Mouse (Mus musculus): ENCODE data around the gene Vstm2l. TPM values are rescaled to one million over a fixed set of nuclear protein-coding genes. Genes with fewer than 3 reads are reported as not detected.
A peak's percentile ranks its signal among the peaks of the same experiment; 100 is the strongest.

Vstm2l gene
- polyA plus RNA-seq, 1 experiment from 2014 or later: 1.4 TPM

DNA sequence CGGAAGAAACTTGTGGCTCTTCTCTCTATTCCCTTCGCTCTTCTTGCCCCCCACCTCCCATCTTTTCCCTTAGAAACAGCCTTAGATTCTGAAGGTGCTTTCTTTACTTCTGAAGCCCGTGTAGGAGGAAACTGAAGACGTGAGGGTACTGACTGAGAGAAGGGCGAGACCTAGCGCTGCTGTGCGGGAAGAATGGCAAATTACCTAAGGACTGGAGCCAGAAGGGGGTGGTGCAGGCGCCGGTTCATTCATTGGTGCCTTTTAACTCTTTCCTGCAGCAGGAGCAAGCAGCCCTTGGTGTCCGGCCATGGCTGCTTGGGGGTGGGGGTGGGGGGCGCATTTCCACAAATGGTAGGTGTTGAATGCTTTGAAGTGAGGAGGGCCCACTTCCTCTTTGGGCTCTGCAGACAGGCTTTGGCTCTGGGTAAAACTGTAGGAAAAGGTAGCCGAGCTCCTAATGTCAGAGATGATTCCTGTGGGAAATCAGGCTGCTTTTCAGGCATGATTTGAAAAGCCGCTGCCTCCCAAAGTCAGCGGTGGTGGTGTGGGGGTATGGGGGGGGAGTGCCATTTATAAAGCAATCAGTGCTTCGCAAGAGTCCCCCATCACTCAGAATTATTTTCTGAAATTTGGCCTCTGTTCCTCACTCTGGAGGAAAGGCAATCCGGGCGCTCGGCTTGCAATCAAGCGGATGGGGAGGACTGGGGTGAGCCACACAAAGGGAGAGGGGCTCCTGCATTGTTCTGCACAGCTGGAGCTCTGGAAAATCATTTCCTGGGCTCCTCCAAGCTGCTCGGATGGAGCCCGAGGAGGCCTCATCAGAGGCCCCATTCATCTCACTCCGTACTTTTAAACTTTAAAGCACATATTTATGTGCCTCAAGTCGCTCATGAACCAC is 60.4 kb downstream of the Vstm2l start:
- peak; percentile 20 for DNase-seq (ENCODE audit: low spot score)
- H3K27ac ChIP-seq (replicated peaks; ENCODE audit: low read depth, low read length): no peak overlapping the region

DNA sequence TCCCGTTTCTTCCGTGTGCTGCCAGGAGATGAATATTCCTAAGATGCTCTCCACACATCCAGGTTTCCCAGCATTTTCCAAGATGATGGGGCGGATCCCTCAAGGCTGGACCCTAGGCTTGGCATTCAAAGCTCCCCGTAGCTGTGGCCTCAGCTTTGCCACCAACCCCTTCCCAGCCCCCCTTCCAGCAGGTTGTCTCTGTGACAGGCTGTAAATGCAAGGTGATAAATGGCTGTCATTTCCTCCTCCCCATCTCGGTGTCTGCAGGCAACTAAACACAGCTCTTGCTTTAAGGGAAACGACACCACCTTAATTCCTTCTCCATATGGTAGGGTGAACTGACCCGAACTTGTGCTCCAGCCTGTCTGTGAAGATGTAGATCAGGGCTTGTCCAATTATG is 61.1 kb downstream of the Vstm2l start:
- DNase-seq (ENCODE audit: low spot score) (no peak), ATAC-seq (ENCODE audit: low read depth) (no peak)
- H3K27me3 ChIP-seq (replicated peaks; ENCODE audit: control insufficient read depth, insufficient read depth, low read length): 0 out of 2 replicates have a peak, but pooled peaks cover 5% of the 10 kb centered on the region
- H3K4me3 ChIP-seq (ENCODE audit: low read depth, low read length): no peak overlapping the region
- WGBS: 6% methylated on average over 7 of the region's 7 CpGs
- peaks cover 11% of the 10 kb centered on the region; the same call in 1 of the 2 replicates for H3K4me1 ChIP-seq (ENCODE audit: control insufficient read depth, insufficient read depth, low read length)
- 0 out of 2 replicates have a peak overlapping the region, but pooled peaks have one; percentile 35 for H3K4me2 ChIP-seq (ENCODE audit: low read depth, low read length)
- no peaks in the 10 kb centered on the region for H3K36me3 ChIP-seq (ENCODE audit: control insufficient read depth, insufficient read depth, low read length)
- no peaks in the 10 kb centered on the region for H3K9me3 ChIP-seq (ENCODE audit: control insufficient read depth, low read length)
- no peak overlapping the region for H3K27ac ChIP-seq (replicated peaks; ENCODE audit: low read depth, low read length)
- H3K9ac ChIP-seq (ENCODE audit: low read depth, low read length): no peak overlapping the region

More for the DNA sequence above, 60.4 kb downstream of the Vstm2l start:
- no peak overlapping the region for H3K9ac ChIP-seq (ENCODE audit: low read depth, low read length)
- H3K27me3 ChIP-seq (replicated peaks; ENCODE audit: control insufficient read depth, insufficient read depth, low read length): 0 out of 2 replicates have a peak, but pooled peaks cover 5% of the 10 kb centered on the region
- ATAC-seq (ENCODE audit: low read depth): no peak
- WGBS: 3% methylated on average over 22 of the region's 23 CpGs
- H3K4me1 ChIP-seq (ENCODE audit: control insufficient read depth, insufficient read depth, low read length): peaks cover 11% of the 10 kb centered on the region; the same call in 1 of the 2 replicates
- no peak overlapping the region for H3K4me3 ChIP-seq (ENCODE audit: low read depth, low read length)
- H3K9me3 ChIP-seq (ENCODE audit: control insufficient read depth, low read length): no peaks in the 10 kb centered on the region
- H3K4me2 ChIP-seq (ENCODE audit: low read depth, low read length): peak overlapping the region; percentile 35; the same call in 1 of the 2 replicates
- H3K36me3 ChIP-seq (ENCODE audit: control insufficient read depth, insufficient read depth, low read length): no peaks in the 10 kb centered on the region

DNA sequence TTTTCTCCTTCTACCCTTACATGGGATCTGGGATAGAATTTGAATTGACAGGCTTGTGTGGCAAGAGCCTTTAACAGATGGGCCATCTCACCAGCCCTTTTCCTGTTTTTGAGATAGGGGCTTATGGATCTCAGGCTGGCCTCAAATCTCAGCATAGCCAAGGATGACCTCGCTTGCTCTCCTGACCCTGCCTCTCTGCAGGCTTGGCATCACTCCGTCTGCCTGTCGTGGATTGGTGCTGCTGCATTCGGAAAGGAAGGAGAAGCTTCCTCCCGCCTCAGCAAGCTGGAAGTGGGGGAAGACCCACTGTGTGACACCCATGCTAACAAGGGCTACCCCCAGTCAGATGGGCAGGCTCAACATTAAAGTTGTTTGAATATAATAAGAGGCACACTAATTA is 64.8 kb downstream of the Vstm2l start:
- WGBS: 68% methylated on average over 5 of the region's 5 CpGs

DNA sequence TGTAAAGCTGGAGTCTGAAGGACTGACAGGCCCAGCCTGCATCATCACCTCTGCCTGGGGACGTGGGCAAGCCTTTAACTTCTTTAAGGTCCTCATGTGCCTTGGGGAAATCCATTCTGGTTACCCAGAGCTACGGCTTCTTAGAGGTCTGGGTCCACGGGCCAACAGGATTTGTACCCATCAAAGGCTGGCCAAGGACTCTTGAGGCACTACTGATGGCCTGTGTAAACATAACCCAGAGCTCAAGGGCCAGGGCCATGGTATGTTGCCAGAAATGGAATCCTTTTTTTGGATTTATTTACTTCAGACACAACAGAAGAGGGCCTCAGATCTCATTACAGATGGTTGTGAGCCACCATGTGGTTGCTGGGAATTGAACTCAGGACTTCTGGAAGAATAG is 68.3 kb downstream of the Vstm2l start:
- H3K9me3 ChIP-seq (ENCODE audit: control insufficient read depth, low read length): no peaks in the 10 kb centered on the region
- no peak for ATAC-seq (ENCODE audit: low read depth)
- no peak overlapping the region for H3K4me3 ChIP-seq (ENCODE audit: low read depth, low read length)
- no peak for DNase-seq (ENCODE audit: low spot score)
- no peak overlapping the region for H3K4me2 ChIP-seq (ENCODE audit: low read depth, low read length)
- H3K27me3 ChIP-seq (replicated peaks; ENCODE audit: control insufficient read depth, insufficient read depth, low read length): no peaks in the 10 kb centered on the region
- H3K9ac ChIP-seq (ENCODE audit: low read depth, low read length): no peak overlapping the region
- WGBS: 82% methylated on average over 3 of the region's 3 CpGs
- peaks cover 20% of the 10 kb centered on the region for H3K36me3 ChIP-seq (ENCODE audit: control insufficient read depth, insufficient read depth, low read length)
- H3K4me1 ChIP-seq (ENCODE audit: control insufficient read depth, insufficient read depth, low read length): no peaks in the 10 kb centered on the region
- no peak overlapping the region for H3K27ac ChIP-seq (replicated peaks; ENCODE audit: low read depth, low read length)

More for the DNA sequence above, 64.8 kb downstream of the Vstm2l start:
- no peaks in the 10 kb centered on the region for H3K9me3 ChIP-seq (ENCODE audit: control insufficient read depth, low read length)
- no peak for ATAC-seq (ENCODE audit: low read depth)
- peaks cover 11% of the 10 kb centered on the region; the same call in 1 of the 2 replicates for H3K4me1 ChIP-seq (ENCODE audit: control insufficient read depth, insufficient read depth, low read length)
- no peak overlapping the region for H3K4me2 ChIP-seq (ENCODE audit: low read depth, low read length)
- no peak overlapping the region for H3K9ac ChIP-seq (ENCODE audit: low read depth, low read length)
- H3K27ac ChIP-seq (replicated peaks; ENCODE audit: low read depth, low read length): no peak overlapping the region
- peaks cover 15% of the 10 kb centered on the region for H3K36me3 ChIP-seq (ENCODE audit: control insufficient read depth, insufficient read depth, low read length)
- DNase-seq (ENCODE audit: low spot score): no peak
- 0 out of 2 replicates have a peak, but pooled peaks cover 5% of the 10 kb centered on the region for H3K27me3 ChIP-seq (replicated peaks; ENCODE audit: control insufficient read depth, insufficient read depth, low read length)
- H3K4me3 ChIP-seq (ENCODE audit: low read depth, low read length): no peak overlapping the region

DNA sequence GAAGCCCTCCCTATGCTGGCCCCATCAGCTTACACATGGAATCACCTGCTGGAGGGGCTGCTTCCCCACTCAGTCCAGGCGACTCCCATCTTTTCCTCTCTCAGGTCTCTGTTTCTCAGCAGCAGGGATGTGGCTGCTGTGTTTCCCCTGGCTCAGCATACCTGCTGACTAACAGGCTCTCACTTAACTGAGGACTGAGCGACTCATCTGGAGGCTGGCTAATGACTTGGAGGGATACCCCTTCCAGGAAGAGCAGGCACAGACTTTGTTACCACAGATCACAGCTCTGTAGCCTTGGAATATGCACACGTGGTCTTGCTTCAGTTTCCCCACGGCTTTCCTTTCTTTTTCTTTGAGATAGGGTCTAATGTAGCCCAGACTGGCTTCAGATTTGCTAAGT is 68.8 kb downstream of the Vstm2l start:
- Histone ChIP-seq H3K9me3 (ENCODE audit: control insufficient read depth, low read length) (no peaks in the 10 kb centered on the region), H3K27me3 (replicated peaks; ENCODE audit: control insufficient read depth, insufficient read depth, low read length) (no peaks in the 10 kb centered on the region), H3K4me2 (ENCODE audit: low read depth, low read length) (no peak overlapping the region), H3K4me3 (ENCODE audit: low read depth, low read length) (no peak overlapping the region), H3K4me1 (ENCODE audit: control insufficient read depth, insufficient read depth, low read length) (no peaks in the 10 kb centered on the region), H3K9ac (ENCODE audit: low read depth, low read length) (no peak overlapping the region), H3K36me3 (ENCODE audit: control insufficient read depth, insufficient read depth, low read length) (peaks cover 26% of the 10 kb centered on the region), H3K27ac (replicated peaks; ENCODE audit: low read depth, low read length) (no peak overlapping the region)
- 83% methylated on average over 4 of the region's 4 CpGs for WGBS
- no peak for DNase-seq (ENCODE audit: low spot score)
- ATAC-seq (ENCODE audit: low read depth): no peak

DNA sequence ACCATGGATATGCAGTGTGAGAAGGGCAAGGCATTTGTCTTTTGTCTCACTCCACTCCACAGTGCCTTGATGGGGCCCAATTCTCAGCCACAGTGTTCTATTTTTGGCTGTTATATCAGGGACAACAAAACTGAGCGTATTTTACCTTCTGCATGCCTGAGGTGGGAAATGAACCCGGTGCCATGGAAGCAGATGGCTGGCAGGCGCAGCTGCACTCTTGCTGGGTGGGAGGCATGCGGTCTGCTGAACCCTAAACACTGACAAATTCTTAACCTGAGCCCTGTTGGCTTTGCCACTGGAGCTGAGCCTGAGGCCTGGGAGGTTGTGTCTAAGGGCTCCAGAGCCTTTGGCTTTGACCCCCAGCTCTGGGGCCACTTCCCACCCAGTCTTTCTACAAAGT is 71.2 kb downstream of the Vstm2l start:
- DNase-seq (ENCODE audit: low spot score) (no peak), ATAC-seq (ENCODE audit: low read depth) (no peak)
- no peak overlapping the region for H3K27ac ChIP-seq (replicated peaks; ENCODE audit: low read depth, low read length)
- H3K9me3 ChIP-seq (ENCODE audit: control insufficient read depth, low read length): no peaks in the 10 kb centered on the region
- H3K9ac ChIP-seq (ENCODE audit: low read depth, low read length): no peak overlapping the region
- H3K36me3 ChIP-seq (ENCODE audit: control insufficient read depth, insufficient read depth, low read length): peaks cover 28% of the 10 kb centered on the region
- H3K4me2 ChIP-seq (ENCODE audit: low read depth, low read length): no peak overlapping the region
- no peaks in the 10 kb centered on the region for H3K4me1 ChIP-seq (ENCODE audit: control insufficient read depth, insufficient read depth, low read length)
- H3K27me3 ChIP-seq (replicated peaks; ENCODE audit: control insufficient read depth, insufficient read depth, low read length): no peaks in the 10 kb centered on the region
- 87% methylated on average over 4 of the region's 4 CpGs for WGBS
- no peak overlapping the region for H3K4me3 ChIP-seq (ENCODE audit: low read depth, low read length)

DNA sequence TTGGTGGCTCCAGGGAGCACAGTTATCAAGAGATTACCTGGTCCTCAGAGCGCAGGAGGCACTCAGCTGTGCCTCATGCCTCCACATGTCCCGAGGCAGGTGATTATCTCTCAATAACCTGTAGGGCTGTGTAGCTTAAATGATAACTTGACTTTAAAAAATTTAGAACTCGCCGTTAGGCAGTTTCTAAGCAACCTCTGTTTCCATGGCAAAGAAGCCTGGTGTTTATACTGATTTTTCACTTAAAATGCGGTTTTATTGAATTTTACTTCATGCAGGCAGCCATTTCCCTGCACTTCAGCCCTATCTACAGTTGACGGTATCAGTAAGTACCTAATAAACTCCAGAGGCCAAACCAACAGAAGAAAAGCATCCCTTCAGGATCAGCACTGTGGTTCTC is 71.8 kb downstream of the Vstm2l start:
- 84% methylated on average over 6 of the region's 6 CpGs for WGBS
- ATAC-seq (ENCODE audit: low read depth) (no peak), DNase-seq (ENCODE audit: low spot score) (no peak)
- H3K9ac ChIP-seq (ENCODE audit: low read depth, low read length): no peak overlapping the region
- H3K9me3 ChIP-seq (ENCODE audit: control insufficient read depth, low read length): no peaks in the 10 kb centered on the region
- peaks cover 28% of the 10 kb centered on the region for H3K36me3 ChIP-seq (ENCODE audit: control insufficient read depth, insufficient read depth, low read length)
- H3K27me3 ChIP-seq (replicated peaks; ENCODE audit: control insufficient read depth, insufficient read depth, low read length): no peaks in the 10 kb centered on the region
- no peak overlapping the region for H3K4me2 ChIP-seq (ENCODE audit: low read depth, low read length)
- no peak overlapping the region for H3K4me3 ChIP-seq (ENCODE audit: low read depth, low read length)
- no peaks in the 10 kb centered on the region for H3K4me1 ChIP-seq (ENCODE audit: control insufficient read depth, insufficient read depth, low read length)
- H3K27ac ChIP-seq (replicated peaks; ENCODE audit: low read depth, low read length): no peak overlapping the region

DNA sequence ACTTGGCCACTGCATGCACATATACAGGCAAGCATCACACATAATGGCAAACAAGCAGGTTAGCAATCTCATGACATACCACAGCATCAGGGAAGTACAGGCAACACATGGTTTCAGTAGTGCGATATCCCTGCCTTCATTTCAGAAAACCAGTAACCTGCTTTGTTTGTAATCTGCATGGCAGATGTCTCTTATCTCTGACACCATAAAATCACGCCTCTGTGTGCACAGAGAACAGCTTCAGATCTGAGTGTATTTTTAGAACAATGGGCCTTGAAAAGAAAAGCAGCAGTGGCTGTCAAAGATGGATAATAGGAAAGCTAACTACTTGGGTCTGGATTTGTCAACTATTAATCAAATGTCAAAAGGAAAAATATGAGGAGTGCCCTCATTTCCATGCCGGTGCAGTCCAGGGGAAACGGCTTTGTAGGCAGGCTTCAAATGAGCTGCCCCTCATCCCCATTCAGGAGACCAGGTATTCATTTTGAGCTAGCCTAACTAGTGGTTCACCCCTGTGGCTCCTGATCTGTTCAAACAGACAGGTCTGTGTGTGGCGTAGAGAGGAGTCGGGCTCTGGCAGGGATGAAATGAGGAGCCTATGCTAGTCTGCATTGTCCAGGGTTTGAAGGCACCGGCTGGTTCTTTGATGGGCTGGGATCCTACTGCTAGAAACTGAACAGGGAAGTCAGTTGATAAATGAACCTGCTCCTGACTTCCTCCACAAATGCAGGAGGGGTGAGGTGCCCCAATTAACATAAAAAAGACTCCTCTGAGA is 74.2 kb downstream of the Vstm2l start:
- no peak overlapping the region for H3K4me2 ChIP-seq (ENCODE audit: low read depth, low read length)
- no peaks in the 10 kb centered on the region for H3K9me3 ChIP-seq (ENCODE audit: control insufficient read depth, low read length)
- H3K36me3 ChIP-seq (ENCODE audit: control insufficient read depth, insufficient read depth, low read length): peaks cover 36% of the 10 kb centered on the region
- no peak overlapping the region for H3K4me3 ChIP-seq (ENCODE audit: low read depth, low read length)
- ATAC-seq (ENCODE audit: low read depth): no peak
- H3K9ac ChIP-seq (ENCODE audit: low read depth, low read length): no peak overlapping the region
- H3K4me1 ChIP-seq (ENCODE audit: control insufficient read depth, insufficient read depth, low read length): no peaks in the 10 kb centered on the region
- 79% methylated on average over 7 of the region's 7 CpGs for WGBS
- no peaks in the 10 kb centered on the region for H3K27me3 ChIP-seq (replicated peaks; ENCODE audit: control insufficient read depth, insufficient read depth, low read length)
- no peak for DNase-seq (ENCODE audit: low spot score)
- no peak overlapping the region for H3K27ac ChIP-seq (replicated peaks; ENCODE audit: low read depth, low read length)

Data from embryonic facial prominence, embryonic 14.5 days (tissue).